Mouse (Mus musculus) lung, adult 2 months (tissue): Measurements from ENCODE around the gene Plcb3.
"Not testable (repeated sequence)": the region's sequence is repeated elsewhere in the genome, so short reads cannot be mapped to it uniquely, and the experiment has no call there.

ENCODE experiments used
- CTCF ChIP-seq: fragments of 200-500 bp; IDR thresholded peaks from 2 replicates; pipeline ENCODE4 v1.5.1; 2011; ENCODE audit warnings: mild to moderate bottlenecking, low read length, control low read depth; ENCODE audit not compliant: insufficient read depth
- POLR2A ChIP-seq: fragments of 200-500 bp; IDR thresholded peaks from 2 replicates; pipeline ENCODE4 v1.6.1; 2011; ENCODE audit warnings: low read depth, mild to moderate bottlenecking, control low read depth, low read length, borderline replicate concordance; ENCODE audit errors: extremely low read depth

- not testable (repeated sequence) for TF ChIP-seq CTCF, POLR2A
These were observed 14.9 kb upstream of the Plcb3 start for GRCm38 (mm10) chr19:6991166-6991565.
